Mouse (Mus musculus) liver, adult 2 months (tissue): Measurements from ENCODE around the gene Xrcc3.

Experiments
- CTCF ChIP-seq: fragments of 200-500 bp; IDR thresholded peaks from 2 replicates; pipeline ENCODE4 v1.5.1; 2011; ENCODE audit warnings: low read depth, low read length, control low read depth
- POLR2A ChIP-seq: fragments of 200-500 bp; IDR thresholded peaks from 2 replicates; pipeline ENCODE4 v1.6.1; 2011; ENCODE audit warnings: low read length, control low read depth; ENCODE audit not compliant: insufficient read depth; ENCODE audit errors: extremely low read depth

DNA sequence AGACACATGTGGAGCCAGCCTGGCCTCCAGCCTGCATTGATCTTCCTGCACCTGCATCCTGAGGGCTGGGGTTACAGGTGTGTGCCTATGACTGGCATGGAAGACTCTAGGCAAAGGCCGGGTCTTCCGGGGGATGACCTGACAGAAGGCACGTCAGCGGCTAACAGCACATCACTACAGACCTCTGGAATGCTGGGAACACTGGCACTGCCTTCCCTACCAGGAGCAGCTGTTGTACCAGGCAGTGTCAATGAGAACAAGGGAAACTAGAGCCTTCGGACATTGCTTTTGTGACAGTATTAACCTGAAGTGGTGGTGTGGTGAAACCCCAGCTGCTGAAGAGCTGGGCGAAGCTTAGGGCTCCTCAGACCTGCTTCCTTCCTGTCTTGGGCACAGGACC lies 4.9 kb downstream of the Xrcc3 start:
- TF ChIP-seq CTCF: no peak
- no peak for TF ChIP-seq POLR2A
